Comparison of ENCODE assay signal across 22 mouse cellular contexts in the genomic region with DNA sequence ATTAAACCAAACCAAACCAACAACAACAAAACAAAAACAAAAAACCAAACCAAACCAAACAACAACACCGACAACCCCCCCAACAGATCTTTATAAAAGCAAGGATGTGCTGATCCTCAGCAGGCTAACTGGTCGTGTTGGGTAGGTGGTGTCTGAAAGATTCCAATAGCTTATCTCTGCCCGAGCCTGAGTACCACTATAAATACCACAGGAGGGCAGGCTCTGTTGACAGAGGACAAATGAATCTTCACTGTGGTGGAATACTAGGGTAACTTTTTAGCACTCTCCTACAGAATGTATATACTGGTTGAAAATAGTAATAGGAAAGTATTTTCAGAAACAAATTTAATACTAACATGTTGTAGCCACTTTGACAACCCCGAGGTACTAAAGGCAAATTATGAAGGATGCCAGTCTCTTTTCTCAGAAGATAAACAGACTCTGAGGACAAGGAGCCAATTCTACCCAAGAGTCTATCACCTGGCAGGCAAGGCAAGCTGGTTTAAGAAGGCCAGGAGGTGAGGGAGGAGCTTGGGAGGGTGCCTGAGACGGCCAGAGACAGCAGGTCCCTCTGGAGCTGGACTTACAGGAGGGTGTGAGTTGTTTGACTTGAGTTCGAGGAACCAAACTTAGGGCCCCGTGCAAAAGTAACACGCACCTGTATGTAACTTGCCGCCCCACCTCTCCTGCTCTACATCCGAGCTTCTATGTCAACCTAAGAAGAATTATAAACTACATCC. TPM values are rescaled to one million over a fixed set of nuclear protein-coding genes. Genes with fewer than 3 reads are reported as not detected.
DNase-seq lines count a peak whose midpoint lies in the region; ATAC-seq and TF ChIP-seq lines count a peak whose summit lies in the region.
"Had no signal": no experiment of that assay in that cellular context is flagged by ENCODE, and none has a peak within 500 bp of the region (broad histone marks: within the 10 kb centered on the region; RNA-seq: fewer than 3 reads in every experiment).

No protein-coding gene starts in this region.

- ATAC-seq in intestine, embryonic 14.5 days (replicated peaks; ENCODE audit: low FRiP score, low TSS enrichment, low read depth): no peak
- ATAC-seq in megakaryocyte progenitor cell, adult 5-6 weeks (replicated peaks; ENCODE audit: poor library complexity): no peak
- ATAC-seq: forebrain, embryonic 15.5 days had no signal

- H3K36me3 ChIP-seq in heart, adult 2 months (ENCODE audit: control insufficient read depth, insufficient read depth, low read length): peaks cover 5% of the 10 kb centered on the region
- H3K36me3 ChIP-seq in intestine, embryonic 14.5 days (ENCODE audit: control insufficient read depth, insufficient read depth, low read length): peaks cover 34% of the 10 kb centered on the region
- H3K36me3 ChIP-seq: liver, embryonic 13.5 days had no signal

- peak; percentile 57 for TF ChIP-seq CTCF in heart, adult 2 months (IDR thresholded peaks at IDR 0.05)

- 65% methylated on average over 10 of the region's 10 CpGs for whole genome bisulfite sequencing in heart, adult 2 months
- WGBS in intestine, embryonic 14.5 days: 65% methylated on average over 10 of the region's 10 CpGs

- no peak overlapping the region for H3K4me3 ChIP-seq in heart, adult 2 months
- H3K4me3 ChIP-seq in intestine, embryonic 14.5 days (ENCODE audit: low read depth, low read length): no peak overlapping the region
- H3K4me3 ChIP-seq: embryonic facial prominence, embryonic 13.5 days; forebrain, embryonic 15.5 days; limb, embryonic 12.5 days; liver, embryonic 13.5 days; lung, embryonic 15.5 days; midbrain, embryonic 12.5 days; neural tube, embryonic 15.5 days had no signal

- TF ChIP-seq POLR2A in heart, adult 2 months (IDR thresholded peaks at IDR 0.05; ENCODE audit: insufficient read depth, low read depth, low read length): no peak

- H3K27ac ChIP-seq in heart, adult 2 months: peak overlapping the region; percentile 64
- 0 out of 2 replicates have a peak overlapping the region, but pooled peaks have one; percentile 33 for H3K27ac ChIP-seq in intestine, embryonic 14.5 days (ENCODE audit: low read depth)
- H3K27ac ChIP-seq: embryonic facial prominence, embryonic 13.5 days; forebrain, embryonic 15.5 days; limb, embryonic 12.5 days; liver, embryonic 13.5 days; lung, embryonic 15.5 days; macrophage; midbrain, embryonic 12.5 days; neural tube, embryonic 15.5 days had no signal

- H3K79me2 ChIP-seq in heart, adult 2 months (replicated peaks; ENCODE audit: control insufficient read depth, insufficient read depth, low read length): no peaks in the 10 kb centered on the region

- H3K4me2 ChIP-seq in intestine, embryonic 14.5 days (ENCODE audit: low read length): no peak overlapping the region
- H3K4me2 ChIP-seq: embryonic facial prominence, embryonic 13.5 days; forebrain, embryonic 15.5 days; limb, embryonic 12.5 days; liver, embryonic 13.5 days; lung, embryonic 15.5 days; midbrain, embryonic 12.5 days; neural tube, embryonic 15.5 days had no signal

- no peak overlapping the region for H3K9ac ChIP-seq in heart, adult 2 months (ENCODE audit: low read depth, low read length)
- H3K9ac ChIP-seq in intestine, embryonic 14.5 days (ENCODE audit: low read length): no peak overlapping the region
- H3K9ac ChIP-seq: embryonic facial prominence, embryonic 13.5 days; forebrain, embryonic 15.5 days; limb, embryonic 12.5 days; liver, embryonic 13.5 days; lung, embryonic 15.5 days; midbrain, embryonic 12.5 days; neural tube, embryonic 15.5 days had no signal

- intact Hi-C loops in heart, adult 2 months (cut with DNase I): loop anchor here (2.0 kb wide), 1 partner anchor 113 kb away; no protein-coding TSS in a partner anchor
- intact Hi-C loops in left cerebral cortex, postnatal 14 days (cut with DNase I): no loop called here

- TF ChIP-seq EP300 in heart, adult 2 months (IDR thresholded peaks at IDR 0.05; ENCODE audit: insufficient read depth, low read depth, low read length): no peak

- H3K9me3 ChIP-seq in intestine, embryonic 14.5 days (ENCODE audit: control insufficient read depth, low read length): no peaks in the 10 kb centered on the region
- H3K9me3 ChIP-seq: embryonic facial prominence, embryonic 13.5 days; forebrain, embryonic 15.5 days; limb, embryonic 12.5 days; liver, embryonic 13.5 days; lung, embryonic 15.5 days; midbrain, embryonic 12.5 days; neural tube, embryonic 15.5 days had no signal

- no peaks in the 10 kb centered on the region for H3K27me3 ChIP-seq in heart, adult 2 months (ENCODE audit: control insufficient read depth, insufficient read depth, low read length)
- H3K27me3 ChIP-seq in intestine, embryonic 14.5 days (replicated peaks; ENCODE audit: control insufficient read depth, insufficient read depth, low read length): no peaks in the 10 kb centered on the region
- H3K27me3 ChIP-seq: embryonic facial prominence, embryonic 13.5 days; forebrain, embryonic 15.5 days; limb, embryonic 12.5 days; liver, embryonic 13.5 days; lung, embryonic 15.5 days; midbrain, embryonic 12.5 days; neural tube, embryonic 15.5 days had no signal

- no peak for DNase-seq in heart, adult 2 months
- DNase-seq in heart, adult 11 months: no peak
- DNase-seq in brain, adult 2 months (ENCODE audit: low read depth, low spot score): peak; percentile 35
- peak; percentile 48 for DNase-seq in cerebellum, adult 9-11 months
- no peak for DNase-seq in intestine, embryonic 14.5 days (ENCODE audit: low spot score)
- DNase-seq in left cerebral cortex, postnatal 14 days (ENCODE audit: low spot score in 2 of 2): no peak
- DNase-seq: kidney, adult 9 months; kidney, postnatal 25 days; layer of hippocampus, adult 9-11 months; liver, embryonic 13.5 days; right cerebral cortex, postnatal 14 days; spleen, adult 18-20 months; thymus, adult 18-20 months; thymus, postnatal 4 days had no signal

- H3K4me1 ChIP-seq in heart, adult 2 months (ENCODE audit: control insufficient read depth, insufficient read depth, low read length): no peaks in the 10 kb centered on the region; the same call in 1 of the 2 replicates
- H3K4me1 ChIP-seq in intestine, embryonic 14.5 days (replicated peaks; ENCODE audit: control insufficient read depth, insufficient read depth, low read length): peaks cover 12% of the 10 kb centered on the region; the same call in 1 of the 2 replicates
- H3K4me1 ChIP-seq: limb, embryonic 12.5 days had no signal

RNA-seq across cellular contexts. Expression of gene Mb, which starts 56.9 kb away (rescaled TPM):
- over 10,000 TPM; 17,740 to 20,311 TPM for total RNA-seq in heart, adult 2 months (2021)
- polyA plus RNA-seq in heart, adult 2 months (2012; rRNA removed): 16,399 and 21,043 TPM in 2 replicates
- polyA plus RNA-seq in intestine, embryonic 14.5 days (2014; fragmentation: Nextera tagmentation; extraction: Ambion mirVana): 0.35 and 0.65 TPM in 2 replicates
- total RNA-seq in megakaryocyte progenitor cell, adult 5-6 weeks (2015): not detected in 2 replicates
- not detected in 2 replicates for total RNA-seq in megakaryocyte progenitor cell, adult 5-6 weeks (2017)
- total RNA-seq in left cerebral cortex, postnatal 14 days (2021): not detected
- polyA plus RNA-seq: forebrain, embryonic 15.5 days; macrophage; midbrain, embryonic 12.5 days had no signal

Comparison
In these comparisons a context has a peak if more than half of its experiments do, and no peak if none do; other contexts are left out.
1. DNase-seq: peak in brain, adult 2 months (single experiment) and cerebellum, adult 9-11 months (single experiment); none in heart, adult 2 months (0 of 2), heart, adult 11 months (single experiment), intestine, embryonic 14.5 days (single experiment) and left cerebral cortex, postnatal 14 days (0 of 2).
2. RNA of gene Mb, which starts 56.9 kb away (total RNA-seq): 17,740 to 20,311 TPM in heart, adult 2 months; not detected in left cerebral cortex, postnatal 14 days and not detected in megakaryocyte progenitor cell, adult 5-6 weeks; every median in the first group is over 1,000 times any median in the second.